Comparison of ENCODE assay signal across 8 mouse cellular contexts in genomic region chr2:152330858-152331423, GRCm38 (mm10). TPM values are rescaled to one million over a fixed set of nuclear protein-coding genes. Genes with fewer than 3 reads are reported as not detected.
DNase-seq lines count a peak whose midpoint lies in the region; ATAC-seq and TF ChIP-seq lines count a peak whose summit lies in the region.

No protein-coding gene starts in this region.

- no peaks in the 10 kb centered on the region; the same call in none of the 2 replicates for H3K36me3 ChIP-seq in embryonic facial prominence, embryonic 11.5 days (replicated peaks; ENCODE audit: control insufficient read depth, insufficient read depth, low read depth, low read length)
- peaks cover 11% of the 10 kb centered on the region; the same call in 1 of the 2 replicates for H3K36me3 ChIP-seq in midbrain, embryonic 16.5 days (ENCODE audit: control insufficient read depth, insufficient read depth, low read length)

- WGBS in embryonic facial prominence, embryonic 11.5 days = 62% methylated on average over 7 of the region's 7 CpGs
- WGBS in midbrain, embryonic 16.5 days = 70% methylated on average over 7 of the region's 7 CpGs

- DNase-seq in left cerebral cortex, adult 2 months (ENCODE audit: extremely low spot score in 1 of 2, low spot score in 2 of 2) = no peak
- DNase-seq in left cerebral cortex, adult 8-10 months (ENCODE audit: low spot score in 2 of 2) = no peak
- no peak for DNase-seq in embryonic facial prominence, embryonic 11.5 days (ENCODE audit: low spot score)
- DNase-seq in induced T-regulatory cell, adult 2 months (ENCODE audit: low read depth) = peak; percentile 34
- no peak for DNase-seq in adrenal gland, adult 8-10 months
- DNase-seq in urinary bladder, postnatal 25 days (ENCODE audit: low spot score) = no peak
- DNase-seq in layer of hippocampus, postnatal 25 days (ENCODE audit: extremely low spot score in 1 of 2, low spot score in 1 of 2) = no peak

- no peak for TF ChIP-seq CTCF in left cerebral cortex, adult 2 months (IDR thresholded peaks at IDR 0.05)

- intact Hi-C loops in left cerebral cortex, adult 2 months (cut with DNase I) = no loop called here

- peak overlapping the region; percentile 81; the same call in 1 of the 2 replicates for H3K4me3 ChIP-seq in left cerebral cortex, adult 2 months
- H3K4me3 ChIP-seq in embryonic facial prominence, embryonic 11.5 days (ENCODE audit: low read depth, low read length) = peak overlapping the region; percentile 61; the same call in 1 of the 2 replicates
- H3K4me3 ChIP-seq in midbrain, embryonic 16.5 days (ENCODE audit: low read depth, low read length) = no peak overlapping the region; the same call in 1 of the 2 replicates

- H3K9me3 ChIP-seq in embryonic facial prominence, embryonic 11.5 days (replicated peaks; ENCODE audit: control insufficient read depth, low read length) = no peaks in the 10 kb centered on the region
- H3K9me3 ChIP-seq in midbrain, embryonic 16.5 days (replicated peaks; ENCODE audit: control insufficient read depth, low read length, poor library complexity, severe bottlenecking) = no peaks in the 10 kb centered on the region

- no peaks in the 10 kb centered on the region for H3K27me3 ChIP-seq in embryonic facial prominence, embryonic 11.5 days (ENCODE audit: control insufficient read depth, insufficient read depth, low read length)
- no peaks in the 10 kb centered on the region for H3K27me3 ChIP-seq in midbrain, embryonic 16.5 days (ENCODE audit: control insufficient read depth, insufficient read depth, low read depth, low read length)

- peaks cover 2% of the 10 kb centered on the region; the same call in 1 of the 2 replicates for H3K4me1 ChIP-seq in embryonic facial prominence, embryonic 11.5 days (ENCODE audit: control insufficient read depth, insufficient read depth, low read length)
- H3K4me1 ChIP-seq in midbrain, embryonic 16.5 days (ENCODE audit: control insufficient read depth, insufficient read depth, low read length) = peaks cover 18% of the 10 kb centered on the region

- H3K4me2 ChIP-seq in embryonic facial prominence, embryonic 11.5 days (ENCODE audit: low read depth, low read length) = peak overlapping the region; percentile 72
- peak overlapping the region; percentile 84 for H3K4me2 ChIP-seq in midbrain, embryonic 16.5 days (ENCODE audit: low read length)

- peak overlapping the region; percentile 18; the same call in 1 of the 2 replicates for H3K9ac ChIP-seq in embryonic facial prominence, embryonic 11.5 days (replicated peaks; ENCODE audit: low read length)
- H3K9ac ChIP-seq in midbrain, embryonic 16.5 days (ENCODE audit: low read depth, low read length) = no peak overlapping the region

- ATAC-seq in embryonic facial prominence, embryonic 11.5 days (replicated peaks; ENCODE audit: insufficient number of reproducible peaks, low FRiP score, low TSS enrichment, low read depth) = no peak
- no peak for ATAC-seq in midbrain, embryonic 16.5 days

- no peak overlapping the region for H3K27ac ChIP-seq in left cerebral cortex, adult 2 months
- H3K27ac ChIP-seq in embryonic facial prominence, embryonic 11.5 days (replicated peaks; ENCODE audit: low read depth, low read length) = no peak overlapping the region
- no peak overlapping the region for H3K27ac ChIP-seq in midbrain, embryonic 16.5 days (ENCODE audit: low read length)

RNA-seq across cellular contexts. Expression of gene Rbck1, which starts 1.5 kb away (rescaled TPM):
- 100 to 1,000 TPM; 111 to 117 TPM for total RNA-seq in left cerebral cortex, adult 2 months (2021)
- 100 to 1,000 TPM; 105 to 110 (median 105) TPM for total RNA-seq in left cerebral cortex, adult 8-10 months (2022)
- polyA plus RNA-seq in embryonic facial prominence, embryonic 11.5 days (2014; fragmentation: Nextera tagmentation; extraction: Ambion mirVana) = 58.2 and 64.9 TPM in 2 replicates
- polyA plus RNA-seq in midbrain, embryonic 16.5 days (2015; fragmentation: Nextera tagmentation; extraction: Ambion mirVana) = 101 and 104 TPM in 2 replicates
- 100 to 1,000 TPM; 120 to 169 (median 145) TPM for total RNA-seq in adrenal gland, adult 8-10 months (2022)
- total RNA-seq in layer of hippocampus, postnatal 25 days (2021) = 100 to 1,000 TPM in 1 of 2 experiments, 10 to 100 TPM in 1; 96.3 to 110 TPM

RNA-seq across cellular contexts. Expression of gene Trib3, which starts 12.9 kb away (rescaled TPM):
- total RNA-seq in left cerebral cortex, adult 2 months (2021) = 1 to 10 TPM in 1 of 2 experiments, under 1 TPM in 1; 0.84 to 1.1 TPM
- 1 to 10 TPM in 3 of 4 experiments, under 1 TPM in 1; 0.84 to 2.1 (median 1.5) TPM for total RNA-seq in left cerebral cortex, adult 8-10 months (2022)
- 1.4 and 1.7 TPM in 2 replicates for polyA plus RNA-seq in embryonic facial prominence, embryonic 11.5 days (2014; fragmentation: Nextera tagmentation; extraction: Ambion mirVana)
- polyA plus RNA-seq in midbrain, embryonic 16.5 days (2015; fragmentation: Nextera tagmentation; extraction: Ambion mirVana) = 1.9 and 2.4 TPM in 2 replicates
- 10 to 100 TPM in 2 of 4 experiments, 1 to 10 TPM in 2; 2.8 to 11.3 (median 6.9) TPM for total RNA-seq in adrenal gland, adult 8-10 months (2022)
- under 1 TPM; 0.23 to 0.39 TPM for total RNA-seq in layer of hippocampus, postnatal 25 days (2021)

RNA-seq across cellular contexts. Expression of gene Tbc1d20, which starts 37.3 kb away (rescaled TPM):
- 10 to 100 TPM; 54.0 to 57.1 TPM for total RNA-seq in left cerebral cortex, adult 2 months (2021)
- total RNA-seq in left cerebral cortex, adult 8-10 months (2022) = 10 to 100 TPM; 52.5 to 56.3 (median 55.9) TPM
- 25.4 and 26.4 TPM in 2 replicates for polyA plus RNA-seq in embryonic facial prominence, embryonic 11.5 days (2014; fragmentation: Nextera tagmentation; extraction: Ambion mirVana)
- 33.6 and 34.2 TPM in 2 replicates for polyA plus RNA-seq in midbrain, embryonic 16.5 days (2015; fragmentation: Nextera tagmentation; extraction: Ambion mirVana)
- total RNA-seq in adrenal gland, adult 8-10 months (2022) = 100 to 1,000 TPM; 143 to 157 (median 143) TPM
- total RNA-seq in layer of hippocampus, postnatal 25 days (2021) = 10 to 100 TPM; 56.1 to 58.2 TPM

RNA-seq across cellular contexts. Expression of gene Nrsn2, which starts 45.5 kb away (rescaled TPM):
- total RNA-seq in left cerebral cortex, adult 2 months (2021) = 10 to 100 TPM; 74.6 to 90.8 TPM
- 100 to 1,000 TPM; 112 to 125 (median 120) TPM for total RNA-seq in left cerebral cortex, adult 8-10 months (2022)
- polyA plus RNA-seq in embryonic facial prominence, embryonic 11.5 days (2014; fragmentation: Nextera tagmentation; extraction: Ambion mirVana) = 3.0 and 4.2 TPM in 2 replicates
- 50.8 and 64.8 TPM in 2 replicates for polyA plus RNA-seq in midbrain, embryonic 16.5 days (2015; fragmentation: Nextera tagmentation; extraction: Ambion mirVana)
- 10 to 100 TPM in 1 of 4 experiments, 1 to 10 TPM in 3; 5.3 to 11.3 (median 8.1) TPM for total RNA-seq in adrenal gland, adult 8-10 months (2022)
- 10 to 100 TPM; 60.6 to 76.6 TPM for total RNA-seq in layer of hippocampus, postnatal 25 days (2021)
